Mouse (Mus musculus) heart, embryonic 10.5 days (tissue): ENCODE data around the gene Clcf1. TPM values are rescaled to one million over a fixed set of nuclear protein-coding genes. Genes with fewer than 3 reads are reported as not detected.

ENCODE experiments used
- DNase-seq: peaks from one replicate; pipeline ENCODE4 v3.0.0-alpha.2; 2017; ENCODE audit warnings: low spot score
- H3K27ac ChIP-seq: fragments of 300-500 bp; sonication (generic); 2 replicates; pipeline ENCODE4 v1.5.1; 2016; ENCODE audit warnings: mild to moderate bottlenecking
- H3K27me3 ChIP-seq: fragments of 300-500 bp; sonication (generic); 2 replicates; pipeline ENCODE4 v1.6.1; 2016; ENCODE audit warnings: mild to moderate bottlenecking; ENCODE audit not compliant: poor library complexity, insufficient read depth, severe bottlenecking
- H3K36me3 ChIP-seq: fragments of 300-500 bp; sonication (generic); 2 replicates; pipeline ENCODE4 v1.6.1; 2016; ENCODE audit warnings: mild to moderate bottlenecking, moderate library complexity
- H3K4me1 ChIP-seq: fragments of 300-500 bp; sonication (generic); 2 replicates; pipeline ENCODE4 v1.6.1; 2016; ENCODE audit warnings: mild to moderate bottlenecking
- H3K4me3 ChIP-seq: fragments of 300-500 bp; sonication (generic); 2 replicates; pipeline ENCODE4 v1.5.1; 2016; ENCODE audit warnings: mild to moderate bottlenecking, moderate library complexity
- H3K9me3 ChIP-seq: fragments of 300-500 bp; sonication (generic); 2 replicates; pipeline ENCODE4 v1.6.1; 2016; ENCODE audit warnings: mild to moderate bottlenecking, moderate library complexity
- WGBS: fragments of 180-500 bp; shearing (Covaris S2); methylation state at CpG from one replicate; pipeline ENCODE4 v1.1.7; 2016; 5-methylcytosine and 5-hydroxymethylcytosine counted together
- polyA plus RNA-seq: library from polyadenylated mRNA; unstranded; fragments of >200 nt; fragmentation: Nextera tagmentation; extraction: Ambion mirVana; gene quantifications from 2 replicates; pipeline ENCODE4 v1.2.1, GENCODE M21; 2016

The Clcf1 gene
- polyA plus RNA-seq, 1 experiment from 2014 or later, result 3.4 TPM

GRCm38 (mm10) chr19:4196048-4196447 lies 18.0 kb upstream of the Clcf1 start:
- no peak overlapping the region for H3K27ac ChIP-seq
- WGBS, result 72% methylated on average over 2 of the region's 2 CpGs
- DNase-seq, result no peak
- H3K36me3 ChIP-seq, result peaks cover 73% of the 10 kb centered on the region
- H3K4me3 ChIP-seq, result no peak overlapping the region
- H3K4me1 ChIP-seq, result peaks cover 64% of the 10 kb centered on the region
- H3K9me3 ChIP-seq, result no peaks in the 10 kb centered on the region
- H3K27me3 ChIP-seq, result no peaks in the 10 kb centered on the region

DNA sequence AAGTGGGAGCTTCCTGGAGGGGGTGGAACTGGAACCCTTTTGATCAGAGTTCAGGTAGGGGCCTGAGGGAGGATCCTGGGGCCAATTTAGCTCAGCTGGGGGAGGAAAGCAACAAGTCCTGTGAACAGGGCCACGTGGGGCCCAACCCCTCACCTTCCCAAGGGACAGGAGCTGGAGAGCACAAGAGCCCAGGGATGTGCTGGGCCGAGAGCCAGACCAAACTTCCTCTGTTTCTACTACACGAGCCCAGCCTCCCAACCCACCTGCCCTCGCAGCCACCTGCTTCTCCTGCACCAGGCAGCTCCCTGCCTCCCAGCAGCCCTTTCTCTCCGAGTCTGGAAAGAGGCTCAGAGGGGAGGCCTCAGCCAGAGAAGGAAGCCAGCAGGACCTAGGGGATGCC lies 17.5 kb upstream of the Clcf1 start:
- WGBS, result 64% methylated on average over 5 of the region's 5 CpGs
- peaks cover 59% of the 10 kb centered on the region for H3K4me1 ChIP-seq
- no peak for DNase-seq
- H3K27ac ChIP-seq, result 0 out of 2 replicates have a peak overlapping the region, but pooled peaks have one; percentile 11
- peaks cover 73% of the 10 kb centered on the region for H3K36me3 ChIP-seq
- no peak overlapping the region for H3K4me3 ChIP-seq
- H3K9me3 ChIP-seq, result no peaks in the 10 kb centered on the region
- no peaks in the 10 kb centered on the region for H3K27me3 ChIP-seq

DNA sequence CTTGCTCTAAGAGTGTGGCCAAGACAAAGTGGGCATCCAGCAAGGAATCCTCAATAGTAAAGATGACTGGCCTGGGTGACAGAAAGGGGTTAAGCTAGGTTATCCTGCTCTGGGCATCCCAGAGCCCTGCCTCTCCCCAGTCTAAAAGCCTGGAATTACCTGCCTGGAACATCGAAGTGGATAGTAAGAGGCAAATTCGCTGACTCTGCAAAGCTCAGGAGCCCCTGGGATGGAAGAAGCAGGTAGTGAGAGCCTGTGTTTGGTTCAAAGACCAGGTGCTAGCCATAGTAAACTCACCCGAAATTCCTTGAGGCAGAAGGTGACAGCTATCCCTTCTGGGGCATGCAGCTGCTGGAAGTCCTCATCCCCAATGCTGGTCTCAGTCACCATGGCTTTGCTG lies 16.9 kb upstream of the Clcf1 start:
- Histone ChIP-seq H3K36me3 (peaks cover 73% of the 10 kb centered on the region), H3K4me3 (no peak overlapping the region)
- WGBS, result 63% methylated on average over 3 of the region's 3 CpGs

GRCm38 (mm10) chr19:4201291-4201909 lies 12.6 kb upstream of the Clcf1 start, which contains the start of gene Rad9a:
Gene Rad9a (minus strand): TSS chr19:4201662.
- under 1% methylated on average over 34 of the region's 34 CpGs for whole genome bisulfite sequencing

More for the DNA sequence above, 16.9 kb upstream of the Clcf1 start:
- no peak for DNase-seq
- no peaks in the 10 kb centered on the region for H3K27me3 ChIP-seq
- H3K27ac ChIP-seq, result no peak overlapping the region
- H3K9me3 ChIP-seq, result no peaks in the 10 kb centered on the region
- peaks cover 61% of the 10 kb centered on the region for H3K4me1 ChIP-seq

GRCm38 (mm10) chr19:4202149-4202548 lies 11.9 kb upstream of the Clcf1 start:
- WGBS, result 34% methylated on average over 7 of the region's 7 CpGs
- peak overlapping the region; percentile 73 for H3K4me3 ChIP-seq
- no peaks in the 10 kb centered on the region for H3K9me3 ChIP-seq
- H3K27me3 ChIP-seq, result peaks cover 25% of the 10 kb centered on the region
- DNase-seq, result no peak
- H3K36me3 ChIP-seq, result peaks cover 32% of the 10 kb centered on the region
- peaks cover 33% of the 10 kb centered on the region for H3K4me1 ChIP-seq
- H3K27ac ChIP-seq, result peak overlapping the region; percentile 92

More at GRCm38 (mm10) chr19:4201291-4201909, 12.6 kb upstream of the Clcf1 start, which contains the start of gene Rad9a:
- peaks cover 21% of the 10 kb centered on the region for H3K27me3 ChIP-seq
- H3K9me3 ChIP-seq, result no peaks in the 10 kb centered on the region
- peaks cover 40% of the 10 kb centered on the region for H3K36me3 ChIP-seq
- DNase-seq, result peak; percentile 99
- H3K4me3 ChIP-seq, result peak within 1 kb of the TSS; percentile 73
- H3K27ac ChIP-seq, result peak within 1 kb of the TSS; percentile 92
- peaks cover 39% of the 10 kb centered on the region for H3K4me1 ChIP-seq

- peaks cover 33% of the 10 kb centered on the region for H3K4me1 ChIP-seq
- no peak overlapping the region for H3K27ac ChIP-seq
- H3K27me3 ChIP-seq, result peaks cover 25% of the 10 kb centered on the region
- no peaks in the 10 kb centered on the region for H3K9me3 ChIP-seq
- peaks cover 23% of the 10 kb centered on the region for H3K36me3 ChIP-seq
- no peak for DNase-seq
- no peak overlapping the region for H3K4me3 ChIP-seq
- WGBS, result 55% methylated on average over 3 of the region's 3 CpGs
Observed at GRCm38 (mm10) chr19:4203148-4203547, 10.9 kb upstream of the Clcf1 start.

- Histone ChIP-seq H3K9me3 (no peaks in the 10 kb centered on the region), H3K27ac (no peak overlapping the region), H3K4me1 (peaks cover 34% of the 10 kb centered on the region), H3K27me3 (peaks cover 28% of the 10 kb centered on the region), H3K36me3 (peaks cover 17% of the 10 kb centered on the region), H3K4me3 (no peak overlapping the region)
- 54% methylated on average over 13 of the region's 13 CpGs for WGBS
- DNase-seq, result no peak
Observed at GRCm38 (mm10) chr19:4203604-4204326, 10.3 kb upstream of the Clcf1 start.

DNA sequence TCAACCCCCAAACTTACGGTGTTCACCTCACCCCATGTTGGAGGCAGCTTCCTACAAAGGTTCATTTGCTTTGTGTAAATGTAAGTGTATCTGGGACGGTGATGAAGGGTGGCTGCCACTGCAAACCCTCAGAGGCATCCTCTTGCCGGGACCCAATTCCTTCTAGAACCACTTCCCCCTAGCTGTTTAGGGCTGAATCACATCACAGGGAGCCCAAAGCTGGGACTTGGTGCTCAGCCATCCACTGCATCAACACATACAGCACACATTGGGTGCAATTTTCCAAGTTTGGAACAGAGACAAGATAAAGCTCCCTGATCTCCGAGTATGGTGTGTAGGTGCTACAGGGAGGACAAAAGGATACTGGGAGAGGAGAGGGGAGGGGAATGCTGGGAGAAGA lies 9.1 kb upstream of the Clcf1 start:
- no peak for DNase-seq
- Histone ChIP-seq H3K36me3 (peaks cover 6% of the 10 kb centered on the region; the same call in 1 of the 2 replicates), H3K9me3 (no peaks in the 10 kb centered on the region), H3K4me3 (no peak overlapping the region), H3K27me3 (peaks cover 36% of the 10 kb centered on the region), H3K4me1 (peaks cover 28% of the 10 kb centered on the region), H3K27ac (no peak overlapping the region)
- WGBS, result 58% methylated on average over 4 of the region's 4 CpGs

- DNase-seq, result peak; percentile 90
- peaks cover 57% of the 10 kb centered on the region for H3K27me3 ChIP-seq
- H3K4me3 ChIP-seq, result no peak overlapping the region
- WGBS, result 0% methylated on average over 2 of the region's 2 CpGs
- H3K4me1 ChIP-seq, result peaks cover 18% of the 10 kb centered on the region
- no peak overlapping the region for H3K27ac ChIP-seq
- H3K36me3 ChIP-seq, result no peaks in the 10 kb centered on the region
- no peaks in the 10 kb centered on the region for H3K9me3 ChIP-seq
Observed at GRCm38 (mm10) chr19:4206971-4207370, 7.1 kb upstream of the Clcf1 start.

DNA sequence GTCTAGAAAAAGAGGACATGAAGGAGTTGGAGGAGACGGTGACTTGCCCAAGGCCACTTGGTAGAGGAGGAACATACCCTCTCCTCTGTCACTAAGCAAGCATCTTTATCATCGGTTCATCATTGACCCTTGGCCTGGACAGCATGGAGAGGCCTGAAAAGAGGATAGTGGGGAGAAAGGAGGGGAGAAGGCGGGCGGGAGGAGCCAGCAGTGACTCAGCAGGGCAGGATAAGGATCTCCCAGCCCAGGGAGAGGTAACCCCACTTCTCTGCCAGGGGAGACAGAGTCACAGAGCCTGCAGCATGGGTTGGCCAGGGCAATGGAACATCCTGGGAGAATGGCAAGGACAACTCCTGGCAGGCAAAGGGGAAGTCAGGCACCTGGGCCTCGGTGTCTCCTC lies 5.5 kb upstream of the Clcf1 start:
- H3K4me1 ChIP-seq, result peaks cover 23% of the 10 kb centered on the region
- no peak overlapping the region for H3K27ac ChIP-seq
- no peak for DNase-seq
- WGBS, result 68% methylated on average over 5 of the region's 5 CpGs
- H3K36me3 ChIP-seq, result no peaks in the 10 kb centered on the region
- H3K27me3 ChIP-seq, result peaks cover 73% of the 10 kb centered on the region
- H3K9me3 ChIP-seq, result no peaks in the 10 kb centered on the region
- no peak overlapping the region for H3K4me3 ChIP-seq

DNA sequence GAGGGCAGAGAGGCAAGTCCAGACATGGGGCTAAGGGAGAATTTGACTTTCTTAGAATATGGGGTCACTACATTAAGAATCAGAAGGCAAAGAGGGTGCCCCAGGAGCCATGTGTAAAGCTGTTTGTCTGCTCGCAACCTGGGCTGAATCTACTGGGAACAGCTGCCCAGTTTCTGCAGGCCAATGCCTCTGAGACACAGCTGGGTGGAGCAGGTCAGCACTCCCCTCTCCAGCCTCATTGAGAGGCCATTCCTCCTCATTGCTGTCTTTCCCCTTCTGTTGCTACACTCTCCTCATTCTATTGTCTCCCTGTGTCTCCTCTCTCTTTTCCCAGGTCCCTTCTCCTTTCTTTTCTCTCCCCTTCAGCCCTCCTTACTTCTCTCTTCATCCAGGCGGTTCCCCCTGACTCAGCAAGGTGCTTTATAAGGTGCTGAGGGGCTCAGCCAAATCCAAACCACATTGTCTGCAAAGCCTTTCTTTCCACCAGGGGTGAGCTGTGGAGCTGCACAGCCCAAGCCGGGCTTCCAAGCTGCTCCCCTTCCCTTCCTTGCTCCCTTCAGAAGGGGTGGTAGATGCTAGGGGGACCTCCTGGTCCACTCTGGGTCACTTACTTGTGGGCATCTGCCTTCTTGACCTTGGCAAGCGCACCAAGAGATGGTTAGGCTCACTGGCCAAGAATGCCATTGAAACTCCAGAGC lies 2.0 kb upstream of the Clcf1 start:
- Histone ChIP-seq H3K27ac (0 out of 2 replicates have a peak overlapping the region, but pooled peaks have one; percentile 47), H3K36me3 (no peaks in the 10 kb centered on the region), H3K4me3 (no peak overlapping the region), H3K27me3 (peaks cover 82% of the 10 kb centered on the region), H3K4me1 (peaks cover 57% of the 10 kb centered on the region), H3K9me3 (no peaks in the 10 kb centered on the region)
- no peak for DNase-seq
- WGBS, result 16% methylated on average over 4 of the region's 4 CpGs

GRCm38 (mm10) chr19:4213524-4213974 lies 489 bp upstream of the Clcf1 start:
- H3K4me3 ChIP-seq, result peak overlapping the region; percentile 75
- peak overlapping the region; percentile 91 for H3K27ac ChIP-seq
- peaks cover 96% of the 10 kb centered on the region for H3K27me3 ChIP-seq
- no peaks in the 10 kb centered on the region for H3K9me3 ChIP-seq
- H3K4me1 ChIP-seq, result peaks cover 67% of the 10 kb centered on the region
- H3K36me3 ChIP-seq, result no peaks in the 10 kb centered on the region
- 4% methylated on average over 9 of the region's 9 CpGs for WGBS
- DNase-seq, result no peak
